Mouse (Mus musculus) left cerebral cortex, postnatal 14 days (tissue): ENCODE results near the gene Camk2b. TPM values are rescaled to one million over a fixed set of nuclear protein-coding genes. Genes with fewer than 3 reads are reported as not detected.
"Not testable (repeated sequence)": the region's sequence is repeated elsewhere in the genome, so short reads cannot be mapped to it uniquely, and the experiment has no call there.

ENCODE experiments used
- DNase-seq, 2 experiments: peaks; one replicate each; pipeline ENCODE4 v3.0.0; 2021 to 2022; ENCODE audit warnings: low spot score in 2 of 2, mixed read lengths in 1 of 2
- intact Hi-C: fragments of 180-260 bp; cut with DNase I; formaldehyde crosslinking; loops from one replicate; pipeline ENCODE4 v1.15.1; 2025
- long read RNA-seq, 2 experiments: library from polyadenylated mRNA; stranded (forward); transcript quantifications; one replicate each; pipeline ENCODE4 v2.0.0; 2021
- total RNA-seq, 2 experiments: library from RNA; stranded (reverse); gene quantifications; 2 replicates each; pipeline ENCODE4 v1.2.3; 2021

Camk2b gene
- 100 to 1,000 TPM; 771 to 777 TPM for total RNA-seq
- long read RNA-seq, experiment 1, full-length matches to known transcripts, result 276 of 786 reads
- long read RNA-seq, experiment 1, partial matches to known transcripts, result 217 of 786 reads
- long read RNA-seq, experiment 1, other reads (novel, unspliced or antisense), result 293 of 786 reads
- long read RNA-seq, experiment 2, full-length matches to known transcripts, result 246 of 717 reads
- long read RNA-seq, experiment 2, partial matches to known transcripts, result 203 of 717 reads
- long read RNA-seq, experiment 2, other reads (novel, unspliced or antisense), result 268 of 717 reads

DNA sequence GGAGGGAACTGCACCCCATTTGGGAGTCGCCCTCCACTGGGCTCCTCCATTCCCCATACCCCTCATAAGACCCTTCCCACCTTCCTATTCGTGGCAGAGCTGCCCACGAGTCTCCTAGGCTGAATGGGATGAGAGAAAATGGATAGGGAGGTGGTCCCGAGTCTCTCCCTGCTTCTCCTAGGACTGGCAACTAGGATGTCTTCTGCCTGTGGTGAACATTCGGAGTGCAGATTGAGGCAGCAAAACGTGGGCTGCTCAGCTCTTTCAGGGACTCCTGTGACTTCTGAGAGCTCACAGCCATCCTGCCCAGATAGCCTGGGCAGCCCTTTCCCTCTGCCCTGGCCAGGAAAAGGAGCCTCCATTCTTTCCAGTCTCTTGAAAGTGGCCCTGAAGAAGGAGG, at the start of gene Camk2b:
Gene Camk2b, minus strand, starts transcription at position 187 of the 400 bp plus-strand sequence.
- DNase-seq, result peak in 1 of 2 experiments; percentile 62
- intact Hi-C loops, result no loop called here

DNA sequence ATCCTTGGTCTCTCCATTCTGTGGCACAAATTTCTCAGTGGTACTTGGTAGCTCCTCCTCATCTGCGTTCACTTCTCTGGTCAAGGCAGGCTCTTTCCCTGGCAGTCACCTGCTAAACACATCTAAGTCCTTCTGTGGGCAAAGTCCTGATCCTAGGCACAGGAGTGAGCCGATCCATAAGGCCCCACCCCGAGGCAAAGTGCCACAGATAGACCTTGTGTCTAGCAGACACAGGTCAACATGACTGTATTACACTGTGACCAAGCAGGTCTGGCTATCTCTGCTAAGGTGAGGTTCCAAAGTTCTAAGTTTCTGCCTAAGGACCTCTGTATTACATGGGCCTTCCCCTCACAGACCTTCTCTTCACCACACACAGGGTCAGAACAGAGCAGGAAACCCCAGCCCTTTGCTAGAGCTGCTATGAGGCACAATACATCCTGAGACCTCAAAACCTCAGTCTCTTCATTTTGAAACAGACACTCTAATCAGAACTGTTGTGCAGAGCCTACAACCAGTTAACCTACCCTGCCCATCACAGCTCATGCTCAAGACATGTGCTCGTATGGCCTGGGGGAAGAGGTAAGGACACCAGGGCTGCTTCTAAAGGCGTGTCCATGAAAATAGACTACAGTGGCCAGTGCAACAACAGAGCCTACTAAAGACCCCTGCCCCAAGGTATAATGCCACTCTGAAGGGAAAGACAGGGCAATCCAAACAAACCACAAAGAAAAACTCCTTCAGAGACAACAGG, 45.7 kb upstream of the Camk2b start:
- intact Hi-C loops, result no loop called here
- no peak for DNase-seq

DNA sequence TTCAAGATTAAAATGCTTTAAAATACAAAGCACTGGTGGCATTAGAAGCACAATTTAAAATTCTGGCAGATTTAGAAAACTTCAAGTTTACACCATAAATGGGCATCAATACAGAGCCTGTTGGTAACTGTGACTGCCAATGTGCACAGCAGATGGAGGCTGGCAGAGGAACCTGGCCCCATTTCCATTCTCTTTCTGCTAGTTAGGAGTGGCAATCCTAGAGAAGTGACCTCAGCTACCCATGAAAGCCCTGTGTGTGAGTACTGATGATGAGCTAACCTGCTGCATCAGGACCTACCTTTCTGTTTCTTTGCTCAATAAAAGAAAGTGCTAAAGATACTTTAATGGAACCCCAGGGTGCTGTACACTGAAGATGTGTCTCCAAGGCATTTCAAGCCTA, 43.8 kb upstream of the Camk2b start:
- intact Hi-C loops, result no loop called here

DNA sequence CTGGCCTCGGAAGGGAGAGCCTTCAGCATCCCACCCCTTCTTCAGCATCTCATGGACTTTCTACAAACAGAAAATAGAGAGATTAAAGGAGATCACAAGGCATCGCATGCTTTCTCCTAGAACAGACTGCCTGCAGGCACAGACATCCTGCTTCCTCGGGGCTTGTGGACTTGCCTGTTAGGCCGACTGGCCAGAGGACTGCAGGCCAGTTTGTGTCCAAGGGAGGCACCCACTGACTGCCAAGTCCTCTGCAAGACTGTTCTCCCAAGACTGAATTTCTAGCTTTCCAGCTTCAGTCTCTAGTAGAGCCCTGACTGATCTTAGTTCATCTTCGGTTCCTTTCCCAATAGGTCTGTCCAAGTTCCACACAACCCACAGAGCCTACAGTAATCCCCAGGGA, 42.1 kb upstream of the Camk2b start:
- DNase-seq, result no peak
- intact Hi-C loops, result no loop called here

More for the DNA sequence above, 43.8 kb upstream of the Camk2b start:
- DNase-seq, result peak in 1 of 2 experiments; percentile 66

DNA sequence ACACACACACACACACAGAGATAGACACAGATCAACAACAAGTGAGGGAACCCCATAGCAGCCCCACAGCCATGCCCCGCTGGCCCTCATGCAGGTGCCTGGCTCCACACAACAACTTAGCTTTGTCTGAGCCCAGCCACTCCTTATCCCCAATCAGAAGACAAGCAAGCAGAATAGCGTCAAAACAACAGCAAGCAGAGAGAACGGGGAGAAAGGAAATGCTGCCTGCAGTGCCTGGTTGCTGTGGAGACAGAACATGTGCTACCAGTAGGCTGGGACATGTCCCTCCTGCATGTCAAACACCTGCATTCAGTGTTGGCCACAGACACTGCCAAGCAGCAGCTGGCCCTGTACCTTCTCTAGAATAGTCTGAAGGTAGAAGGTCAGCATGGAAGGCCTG, 41.6 kb upstream of the Camk2b start:
- no peak for DNase-seq
- intact Hi-C loops, result no loop called here

DNA sequence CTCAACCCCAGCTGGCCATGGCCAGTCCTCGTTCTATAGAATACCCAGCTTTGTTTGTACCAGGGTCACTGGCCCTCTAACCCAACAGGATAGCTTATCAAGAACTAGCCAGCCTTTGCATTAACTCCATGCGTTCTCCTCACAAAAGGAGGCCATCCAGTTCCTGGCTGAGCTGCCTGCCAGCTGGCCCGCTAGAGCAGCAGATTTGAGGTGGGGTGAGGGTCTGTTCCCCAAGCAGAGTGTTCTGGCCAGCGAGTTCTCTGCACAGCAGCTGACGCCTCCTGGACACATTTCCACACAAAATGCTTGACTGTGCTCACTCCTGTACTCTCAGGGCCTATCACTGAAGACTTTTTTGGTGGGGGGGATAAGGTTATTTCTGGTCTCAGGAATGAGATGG, 38.6 kb upstream of the Camk2b start:
- no peak for DNase-seq

DNA sequence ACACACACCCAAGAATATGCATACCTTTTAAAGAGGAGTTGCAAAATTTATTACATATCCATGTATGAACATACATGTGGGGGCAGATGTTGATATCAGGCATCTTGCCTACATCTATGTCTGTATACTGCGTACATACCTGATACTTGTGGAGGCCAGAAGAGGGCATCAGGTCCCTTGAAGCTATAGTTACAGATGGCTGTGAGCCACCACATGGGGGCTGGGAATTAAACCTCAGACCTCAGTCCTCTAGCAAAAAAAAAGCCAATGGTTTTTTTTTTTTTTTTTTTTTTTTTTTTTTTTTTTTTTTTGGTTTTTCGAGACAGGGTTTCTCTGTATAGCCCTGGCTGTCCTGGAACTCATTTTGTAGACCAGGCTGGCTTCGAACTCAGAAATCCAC, 30.5 kb upstream of the Camk2b start:
- intact Hi-C loops, result not testable (repeated sequence)

More for the DNA sequence above, 38.6 kb upstream of the Camk2b start:
- intact Hi-C loops, result no loop called here

DNA sequence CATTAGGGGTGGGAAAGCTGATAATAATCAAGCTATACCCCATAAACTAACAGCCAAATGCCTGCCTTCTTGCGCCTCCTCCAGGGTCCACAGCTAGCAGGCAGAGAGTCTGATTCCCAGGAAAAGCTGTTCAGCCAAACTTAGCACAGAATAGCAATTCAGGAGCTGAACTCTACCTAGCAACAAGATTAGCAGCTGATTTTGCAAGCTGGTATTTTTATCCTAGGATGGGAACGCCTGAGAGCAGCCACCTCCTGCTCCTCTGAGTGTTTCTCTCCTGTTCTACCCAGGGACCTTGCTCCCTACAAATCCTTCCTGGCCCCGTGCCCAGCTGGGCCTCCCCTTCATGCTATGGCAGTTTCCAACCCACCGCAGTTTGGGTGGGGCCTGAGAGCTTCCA, 20.8 kb upstream of the Camk2b start:
- intact Hi-C loops, result loop anchor here (2.0 kb wide), 1 partner anchor 22 kb away; no protein-coding TSS in a partner anchor
- DNase-seq, result peak; percentile 67 to 83

More for the DNA sequence above, 30.5 kb upstream of the Camk2b start:
- not testable (repeated sequence) for DNase-seq

DNA sequence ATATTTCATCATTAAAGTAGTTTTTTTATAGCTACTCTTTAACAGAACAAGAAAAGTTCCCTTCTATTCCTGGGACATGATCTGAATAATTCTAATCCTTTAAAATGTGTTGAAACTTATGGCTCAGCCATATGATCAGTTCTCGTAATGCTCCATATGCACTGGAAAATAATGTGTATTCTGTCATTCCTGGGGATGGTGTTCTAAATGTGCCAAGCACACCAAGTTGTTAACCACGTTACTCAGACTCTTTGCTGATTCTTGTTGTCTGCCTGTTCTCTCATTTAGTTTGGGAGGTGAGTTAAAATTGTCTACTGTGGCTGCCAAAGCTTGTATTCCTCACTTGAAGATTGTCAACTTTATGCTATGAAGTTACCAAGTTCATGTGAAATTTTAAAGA, 12.6 kb upstream of the Camk2b start:
- intact Hi-C loops, result loop anchor here (5.0 kb wide), 1 partner anchor 44 kb away; no protein-coding TSS in a partner anchor
- peak in 1 of 2 experiments; percentile 53 for DNase-seq

DNA sequence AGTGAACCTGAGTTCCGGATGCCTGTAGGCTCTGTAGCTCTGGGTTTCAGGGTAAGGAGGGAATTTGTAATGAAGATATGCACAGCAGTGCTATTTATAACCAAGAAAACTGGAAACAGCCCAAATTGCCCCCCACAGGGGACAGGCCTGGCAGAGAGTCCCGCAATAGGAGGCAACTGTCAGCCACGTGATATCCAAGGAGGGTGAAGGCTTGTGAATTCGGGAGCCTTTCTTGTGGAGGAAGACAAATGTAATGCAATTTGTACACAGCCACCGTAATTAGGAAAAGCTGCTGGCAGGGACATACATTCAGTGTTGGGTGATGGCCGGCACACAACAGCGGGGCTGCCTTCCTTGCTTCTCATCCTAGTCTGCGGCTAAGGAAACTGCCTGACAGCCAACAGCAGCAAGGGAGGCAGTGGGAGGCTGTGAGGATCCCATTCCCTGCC, 9.5 kb upstream of the Camk2b start:
- intact Hi-C loops, result loop anchor here (5.0 kb wide), 1 partner anchor 47 kb away; no protein-coding TSS in a partner anchor
- DNase-seq, result peak in 1 of 2 experiments; percentile 73

DNA sequence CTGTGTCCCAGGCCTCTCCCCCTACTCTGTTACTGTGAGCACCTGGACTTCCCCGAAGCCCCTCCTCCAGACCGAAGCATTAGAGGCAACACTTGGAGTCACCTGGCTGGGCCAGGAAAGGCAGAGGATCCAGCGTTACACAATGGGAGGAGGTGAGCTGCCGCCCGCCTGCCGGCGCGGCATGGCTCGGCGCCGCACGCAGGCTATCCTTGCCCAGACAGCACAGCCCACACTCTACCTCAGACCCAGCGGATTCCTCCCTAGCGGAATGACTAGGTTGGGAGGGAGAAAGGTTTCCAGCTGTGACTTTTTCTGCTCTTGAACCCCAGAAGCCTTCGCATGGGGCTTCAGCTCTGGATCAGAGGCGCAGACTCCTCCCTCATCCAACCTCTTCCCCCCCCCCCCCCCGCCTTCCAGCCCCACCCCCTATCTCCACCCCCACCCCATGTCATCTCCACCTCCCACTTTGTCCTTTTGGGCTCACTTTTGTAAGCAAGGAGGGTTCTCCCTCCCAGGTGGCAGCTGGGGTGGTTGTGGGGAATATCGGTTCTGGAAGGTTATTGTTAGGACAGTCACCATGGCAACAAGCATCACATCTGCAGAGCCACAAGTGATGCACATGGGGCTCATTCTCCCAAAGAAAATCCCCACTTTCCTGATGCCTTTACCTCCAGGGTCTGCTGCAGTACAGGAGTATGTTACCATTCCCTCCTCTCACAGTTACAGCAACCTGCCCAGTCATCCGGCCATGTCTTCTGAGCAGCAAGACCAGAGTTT, 2.2 kb upstream of the Camk2b start:
- intact Hi-C loops, result no loop called here
- DNase-seq, result peak; percentile 63 to 83

DNA sequence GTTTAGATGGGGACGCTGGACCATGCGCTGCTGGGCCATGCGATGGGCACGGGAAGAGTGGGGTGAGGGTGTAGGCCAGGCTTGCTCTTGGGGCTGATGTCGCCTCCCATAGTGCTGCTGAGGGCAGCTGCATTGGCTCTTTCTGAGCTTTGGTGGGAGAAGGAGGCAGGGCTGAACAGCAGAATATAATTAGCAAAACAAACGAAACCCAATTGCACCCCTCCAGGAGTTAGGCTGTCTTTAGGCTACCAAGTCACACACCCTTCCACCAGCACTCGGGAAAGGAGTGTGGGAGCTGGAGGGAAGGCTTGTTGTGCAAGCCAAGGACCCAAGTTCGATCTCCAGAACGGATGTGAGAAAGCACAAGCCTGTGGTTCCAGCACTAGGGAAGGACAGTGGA, 998 bp upstream of the Camk2b start:
- intact Hi-C loops, result no loop called here
- DNase-seq, result no peak

DNA sequence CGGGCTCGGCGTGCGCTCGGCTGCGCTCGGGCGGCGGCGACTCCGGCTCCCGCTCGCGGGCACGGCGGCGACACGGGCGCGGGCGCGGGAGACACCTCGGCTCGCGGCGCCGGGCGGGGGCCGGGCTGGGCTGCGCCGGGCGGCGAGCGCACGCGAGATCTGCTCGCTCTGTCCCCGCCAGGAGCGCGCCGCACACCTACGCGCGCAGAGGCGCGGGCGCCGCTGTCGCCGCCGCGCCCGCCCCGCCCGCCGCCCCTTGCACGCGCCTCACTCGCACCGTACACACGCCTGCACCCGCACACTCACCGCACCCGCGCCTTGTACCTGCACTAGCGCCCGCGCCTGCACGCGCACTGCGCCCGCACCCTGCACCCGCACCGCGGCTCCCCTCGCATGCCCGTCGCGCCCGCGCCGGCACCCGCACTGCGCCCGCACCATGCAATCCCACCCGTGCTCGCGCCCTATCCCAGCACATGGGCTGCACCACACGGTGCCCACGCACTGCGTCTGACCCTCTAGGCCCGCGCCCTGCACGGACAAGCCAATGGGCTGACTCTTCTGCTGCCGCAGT, 526 bp downstream of the Camk2b start:
- peak; percentile 79 to 89 for DNase-seq
- intact Hi-C loops, result loop anchor here (2.0 kb wide), 1 partner anchor 21 kb away; no protein-coding TSS in a partner anchor

DNA sequence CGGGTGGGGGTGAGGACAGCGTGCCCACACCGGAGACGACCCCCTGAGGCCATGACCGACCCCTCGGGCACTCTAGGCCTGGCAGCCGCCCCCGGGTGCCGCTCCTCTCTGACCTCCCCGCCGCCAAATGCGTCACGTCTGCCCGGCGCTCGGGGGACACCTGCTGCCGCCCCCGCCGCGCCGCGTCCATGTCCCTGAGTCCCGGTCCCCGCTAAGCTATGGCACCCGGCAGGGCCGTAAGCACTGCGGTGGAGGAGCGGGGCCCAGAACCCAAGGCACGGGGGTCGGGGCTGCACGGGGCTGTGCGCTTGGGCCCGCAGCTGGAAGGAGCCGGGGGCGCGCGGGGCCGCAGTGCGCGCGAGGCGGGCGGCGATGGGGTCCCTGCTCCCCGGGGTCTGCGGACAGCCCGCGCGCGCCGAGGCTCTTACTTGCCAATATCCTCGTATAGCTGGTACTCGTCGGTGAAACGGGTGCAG, 1.1 kb downstream of the Camk2b start:
- DNase-seq, result no peak
- intact Hi-C loops, result loop anchor here (2.0 kb wide), 1 partner anchor 22 kb away; no protein-coding TSS in a partner anchor

DNA sequence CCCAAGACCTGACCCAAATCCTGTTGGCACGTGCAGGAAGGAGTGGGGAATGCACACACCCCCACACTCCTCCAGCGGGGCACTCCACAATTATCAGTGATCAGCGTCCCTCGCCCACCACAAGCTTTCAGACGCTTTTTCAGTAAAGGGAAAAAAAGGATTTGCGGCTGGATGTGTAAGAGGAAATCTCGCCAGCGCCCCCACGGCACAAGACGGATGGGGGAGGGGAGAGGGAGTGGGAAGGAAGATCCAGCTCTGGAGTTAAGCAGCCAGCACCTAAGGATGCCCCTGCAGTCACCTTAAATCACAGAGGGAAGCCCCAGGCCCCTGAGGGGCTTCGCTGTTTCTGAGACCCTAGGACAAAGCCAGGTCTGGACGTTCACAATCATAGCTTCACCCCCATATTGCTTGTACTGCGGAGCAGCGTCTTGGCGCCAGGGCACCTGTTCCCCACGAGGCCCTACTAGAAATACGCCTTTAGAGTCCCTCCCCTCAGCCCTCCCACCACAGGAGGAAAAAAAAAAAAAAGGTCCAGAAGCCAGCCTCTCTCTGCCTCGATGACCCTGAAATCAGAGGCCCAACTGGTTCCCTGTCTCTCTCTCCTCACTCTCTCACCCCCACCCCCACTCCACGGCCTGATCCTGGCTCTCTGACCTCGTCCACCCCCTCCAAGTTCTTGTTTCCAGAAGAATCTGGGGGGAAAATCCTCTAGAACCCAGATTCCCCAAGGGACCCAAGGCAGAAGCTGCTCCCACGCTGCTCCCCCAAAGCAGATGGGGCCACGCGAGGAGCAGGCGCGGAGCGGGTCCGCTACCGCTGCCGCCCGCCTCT, 1.7 kb downstream of the Camk2b start:
- peak; percentile 65 for DNase-seq
- intact Hi-C loops, result loop anchor here (2.0 to 5.0 kb wide), 2 partner anchors 22 to 123 kb away; no protein-coding TSS in a partner anchor

DNA sequence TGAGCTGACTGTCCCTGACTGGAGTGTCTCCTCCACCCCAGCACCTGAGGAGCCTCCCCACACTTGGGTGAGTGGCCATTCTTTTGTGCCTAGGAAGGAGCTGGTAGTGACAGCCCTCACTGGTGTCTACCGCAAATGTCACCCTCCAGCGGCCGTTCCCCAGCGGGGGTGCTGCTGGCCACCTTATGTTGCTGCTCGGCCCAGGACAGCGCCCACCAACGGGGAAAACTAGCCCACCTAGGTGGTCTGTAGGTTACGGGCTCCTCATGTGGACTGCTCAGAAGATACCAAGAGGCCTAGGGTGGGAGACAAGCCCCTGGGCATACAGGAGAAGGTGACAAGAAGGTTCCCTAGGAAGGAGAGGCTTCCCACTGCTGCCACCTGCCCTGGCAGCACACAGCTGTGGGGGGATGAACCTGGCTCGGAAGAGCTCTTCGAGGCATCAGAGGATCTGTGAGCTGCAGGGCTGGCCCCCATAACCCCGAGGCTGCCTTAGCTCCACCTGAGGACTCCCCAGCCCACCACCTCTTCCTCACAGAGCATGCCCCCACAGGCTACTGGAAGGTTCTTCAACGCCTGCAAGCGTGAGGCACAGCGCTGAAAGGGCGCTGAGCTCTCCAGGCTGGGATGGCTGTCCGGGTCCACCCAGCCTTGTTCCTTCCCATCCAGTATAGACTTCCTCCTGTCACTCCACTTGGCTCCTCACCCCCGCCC, 2.5 kb downstream of the Camk2b start:
- DNase-seq, result no peak
- intact Hi-C loops, result loop anchor here (2.0 to 5.0 kb wide), 2 partner anchors 23 to 124 kb away; no protein-coding TSS in a partner anchor

DNA sequence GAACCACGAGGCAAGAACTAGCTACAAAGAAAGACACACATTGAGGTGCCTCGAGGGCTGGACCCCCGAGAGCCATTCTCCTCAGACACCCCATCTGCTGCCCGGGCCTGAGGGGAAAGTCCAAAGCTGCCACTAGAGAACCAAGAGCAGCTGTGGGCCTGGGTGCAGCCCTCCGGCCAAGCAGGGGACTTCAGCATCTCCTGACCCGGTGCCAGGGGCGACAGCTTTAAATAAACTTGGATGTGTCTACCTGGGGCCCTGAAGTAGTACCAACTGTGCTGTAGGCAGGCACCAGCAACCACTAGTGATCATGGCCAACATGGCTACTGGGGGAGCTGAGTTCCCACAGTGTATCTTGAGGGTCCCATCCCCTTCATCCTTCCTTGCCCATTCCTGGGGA, 3.1 kb downstream of the Camk2b start:
- intact Hi-C loops, result loop anchor here (5.0 kb wide), 1 partner anchor 124 kb away; no protein-coding TSS in a partner anchor
- DNase-seq, result no peak
